Mouse (Mus musculus): ENCODE measurements at regions not wholly inside any gene's neighbourhood (a gene's known extent, or its start where the extent isn't known, plus 50 kb on each side); places are given as distances from the start of the nearest gene placed in this dataset.
"Not testable (repeated sequence)": the region's sequence is repeated elsewhere in the genome, so short reads cannot be mapped to it uniquely, and the experiment has no call there.

GRCm38 (mm10) chrX:24169992-24170391, 211.3 kb upstream of the Gm4985 start:
- DNase-seq (ENCODE audit: low spot score in 2 of 2): peak in 1 of 2 experiments; percentile 4

- peak in 1 of 2 experiments; percentile 2 for DNase-seq (ENCODE audit: low spot score in 2 of 2)
These were observed 202.9 kb upstream of the Gm4985 start for GRCm38 (mm10) chrX:24161654-24162053.

GRCm38 (mm10) chrX:24153277-24153873, 194.6 kb upstream of the Gm4985 start:
- not testable (repeated sequence) for DNase-seq (ENCODE audit: low spot score in 2 of 2)

Data from urinary bladder, adult 18-20 months (tissue).